Mouse (Mus musculus): ENCODE results near the gene Erc2. TPM values are rescaled to one million over a fixed set of nuclear protein-coding genes. Genes with fewer than 3 reads are reported as not detected.
"Not testable (repeated sequence)": the region's sequence is repeated elsewhere in the genome, so short reads cannot be mapped to it uniquely, and the experiment has no call there.

The Erc2 gene
- polyA plus RNA-seq, 1 experiment from 2014 or later: 83.8 TPM

GRCm38 (mm10) chr14:27852606-27853005, 230.4 kb downstream of the Erc2 start:
- DNase-seq (ENCODE audit: low spot score): no peak
- no peak overlapping the region for H3K27ac ChIP-seq
- 89% methylated on average over 6 of the region's 6 CpGs for WGBS

DNA sequence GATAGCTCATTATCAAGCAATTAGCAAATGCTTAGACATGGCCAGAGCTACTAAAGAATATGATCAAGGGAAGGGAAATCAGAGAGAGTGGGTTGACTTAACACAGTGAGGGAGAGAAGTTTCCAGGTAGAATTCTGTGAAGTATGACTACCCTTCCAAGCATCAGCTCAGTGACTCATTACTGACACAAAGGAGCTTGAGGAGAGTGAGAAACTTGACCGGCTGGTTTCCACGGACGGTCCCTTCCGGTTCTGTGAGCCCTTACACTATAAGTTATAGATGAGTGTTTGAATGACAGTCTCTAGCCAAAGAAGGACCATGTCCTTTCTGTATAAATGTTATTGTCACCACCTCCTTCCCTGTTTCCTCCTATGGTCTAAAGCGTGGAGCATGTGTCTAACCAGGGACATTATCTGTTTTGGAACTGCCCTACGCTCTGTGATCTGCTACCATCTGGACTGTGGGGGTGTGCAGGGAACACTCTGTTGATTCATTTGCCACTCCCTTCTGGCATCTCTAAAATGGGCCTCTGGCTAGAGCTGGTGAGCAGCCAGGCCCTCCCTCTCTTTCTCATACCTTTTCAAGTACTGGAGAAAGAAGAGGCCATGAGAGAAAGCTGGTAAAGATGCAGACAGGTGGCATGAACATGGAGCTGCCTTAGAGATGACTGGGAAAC, 238.3 kb downstream of the Erc2 start:
- H3K9me3 ChIP-seq (ENCODE audit: control insufficient read depth, low read length): no peaks in the 10 kb centered on the region
- DNase-seq (ENCODE audit: low spot score): no peak
- no peak overlapping the region for H3K9ac ChIP-seq
- no peak overlapping the region for H3K4me3 ChIP-seq (replicated peaks; ENCODE audit: low read length)
- 93% methylated on average over 6 of the region's 6 CpGs for WGBS
- no peaks in the 10 kb centered on the region for H3K27me3 ChIP-seq (ENCODE audit: control insufficient read depth, insufficient read depth, low read length)
- ATAC-seq (ENCODE audit: low FRiP score): no peak
- H3K4me1 ChIP-seq (replicated peaks; ENCODE audit: control insufficient read depth, insufficient read depth, low read length): no peaks in the 10 kb centered on the region
- H3K36me3 ChIP-seq (replicated peaks; ENCODE audit: control insufficient read depth, insufficient read depth): no peaks in the 10 kb centered on the region
- no peak overlapping the region for H3K27ac ChIP-seq
- no peak overlapping the region for H3K4me2 ChIP-seq (replicated peaks)

More at GRCm38 (mm10) chr14:27852606-27853005, 230.4 kb downstream of the Erc2 start:
- H3K4me1 ChIP-seq (replicated peaks; ENCODE audit: control insufficient read depth, insufficient read depth, low read length): no peaks in the 10 kb centered on the region
- no peak overlapping the region for H3K4me3 ChIP-seq (replicated peaks; ENCODE audit: low read length)
- no peak for ATAC-seq (ENCODE audit: low FRiP score)
- H3K9me3 ChIP-seq (ENCODE audit: control insufficient read depth, low read length): no peaks in the 10 kb centered on the region
- no peak overlapping the region for H3K4me2 ChIP-seq (replicated peaks)
- H3K9ac ChIP-seq: no peak overlapping the region
- no peaks in the 10 kb centered on the region for H3K36me3 ChIP-seq (replicated peaks; ENCODE audit: control insufficient read depth, insufficient read depth)
- no peaks in the 10 kb centered on the region for H3K27me3 ChIP-seq (ENCODE audit: control insufficient read depth, insufficient read depth, low read length)

GRCm38 (mm10) chr14:27862299-27862698, 240.1 kb downstream of the Erc2 start:
- no peak overlapping the region for H3K4me2 ChIP-seq (replicated peaks)
- no peak overlapping the region for H3K4me3 ChIP-seq (replicated peaks; ENCODE audit: low read length)
- no peak for ATAC-seq (ENCODE audit: low FRiP score)
- H3K27me3 ChIP-seq (ENCODE audit: control insufficient read depth, insufficient read depth, low read length): no peaks in the 10 kb centered on the region
- DNase-seq (ENCODE audit: low spot score): no peak
- no peak overlapping the region for H3K9ac ChIP-seq
- H3K9me3 ChIP-seq (ENCODE audit: control insufficient read depth, low read length): no peaks in the 10 kb centered on the region
- H3K4me1 ChIP-seq (replicated peaks; ENCODE audit: control insufficient read depth, insufficient read depth, low read length): no peaks in the 10 kb centered on the region
- H3K27ac ChIP-seq: no peak overlapping the region
- H3K36me3 ChIP-seq (replicated peaks; ENCODE audit: control insufficient read depth, insufficient read depth): no peaks in the 10 kb centered on the region

- no peak for DNase-seq (ENCODE audit: low spot score)
- no peaks in the 10 kb centered on the region for H3K4me1 ChIP-seq (replicated peaks; ENCODE audit: control insufficient read depth, insufficient read depth, low read length)
- H3K4me2 ChIP-seq (replicated peaks): no peak overlapping the region
- no peak for ATAC-seq (ENCODE audit: low FRiP score)
- no peak overlapping the region for H3K9ac ChIP-seq
- H3K27me3 ChIP-seq (ENCODE audit: control insufficient read depth, insufficient read depth, low read length): no peaks in the 10 kb centered on the region
- no peak overlapping the region for H3K27ac ChIP-seq
- H3K36me3 ChIP-seq (replicated peaks; ENCODE audit: control insufficient read depth, insufficient read depth): no peaks in the 10 kb centered on the region
- no peak overlapping the region for H3K4me3 ChIP-seq (replicated peaks; ENCODE audit: low read length)
- no peaks in the 10 kb centered on the region for H3K9me3 ChIP-seq (ENCODE audit: control insufficient read depth, low read length)
These were observed 245.2 kb downstream of the Erc2 start for GRCm38 (mm10) chr14:27867386-27867785.

GRCm38 (mm10) chr14:27873619-27874018, 251.4 kb downstream of the Erc2 start:
- Histone ChIP-seq H3K36me3 (replicated peaks; ENCODE audit: control insufficient read depth, insufficient read depth) (no peaks in the 10 kb centered on the region), H3K9me3 (ENCODE audit: control insufficient read depth, low read length) (no peaks in the 10 kb centered on the region), H3K4me3 (replicated peaks; ENCODE audit: low read length) (no peak overlapping the region), H3K4me1 (replicated peaks; ENCODE audit: control insufficient read depth, insufficient read depth, low read length) (no peaks in the 10 kb centered on the region; the same call in 1 of the 2 replicates), H3K27me3 (ENCODE audit: control insufficient read depth, insufficient read depth, low read length) (no peaks in the 10 kb centered on the region), H3K9ac (no peak overlapping the region), H3K27ac (no peak overlapping the region), H3K4me2 (replicated peaks) (no peak overlapping the region)
- WGBS: 92% methylated on average over 1 of the region's 1 CpGs
- ATAC-seq (ENCODE audit: low FRiP score) (no peak), DNase-seq (ENCODE audit: low spot score) (no peak)

DNA sequence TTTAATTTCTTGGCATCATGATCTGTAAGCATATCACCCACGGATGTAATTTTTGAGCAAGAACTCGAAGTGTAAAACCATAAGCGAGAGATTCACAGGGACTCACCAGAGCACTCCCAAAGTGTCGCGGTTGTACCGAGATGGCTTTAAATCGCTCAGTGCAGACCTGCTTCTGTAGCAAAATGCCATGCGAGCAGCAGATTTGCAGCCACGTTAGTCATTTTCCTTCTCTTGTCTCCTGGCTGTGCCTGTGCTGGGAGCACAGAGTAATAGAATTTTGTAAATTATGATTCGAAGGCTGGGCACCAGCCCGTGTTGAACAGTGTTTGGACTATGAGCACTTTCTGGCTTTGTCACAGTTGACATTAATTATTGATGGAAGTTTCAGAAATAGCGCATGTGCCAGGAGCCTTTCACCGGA, 253.8 kb downstream of the Erc2 start:
- no peak for ATAC-seq (ENCODE audit: low FRiP score)

GRCm38 (mm10) chr14:27881972-27882371, 259.7 kb downstream of the Erc2 start:
- Histone ChIP-seq H3K36me3 (replicated peaks; ENCODE audit: control insufficient read depth, insufficient read depth) (no peaks in the 10 kb centered on the region), H3K27ac (no peak overlapping the region), H3K4me2 (replicated peaks) (no peak overlapping the region), H3K27me3 (ENCODE audit: control insufficient read depth, insufficient read depth, low read length) (no peaks in the 10 kb centered on the region), H3K9ac (no peak overlapping the region), H3K9me3 (ENCODE audit: control insufficient read depth, low read length) (no peaks in the 10 kb centered on the region), H3K4me3 (replicated peaks; ENCODE audit: low read length) (no peak overlapping the region), H3K4me1 (replicated peaks; ENCODE audit: control insufficient read depth, insufficient read depth, low read length) (no peaks in the 10 kb centered on the region)
- 90% methylated on average over 5 of the region's 5 CpGs for WGBS
- ATAC-seq (ENCODE audit: low FRiP score) (no peak), DNase-seq (ENCODE audit: low spot score) (no peak)

More for the DNA sequence above, 253.8 kb downstream of the Erc2 start:
- H3K36me3 ChIP-seq (replicated peaks; ENCODE audit: control insufficient read depth, insufficient read depth): no peaks in the 10 kb centered on the region
- no peak overlapping the region for H3K9ac ChIP-seq
- H3K27me3 ChIP-seq (ENCODE audit: control insufficient read depth, insufficient read depth, low read length): no peaks in the 10 kb centered on the region
- peak overlapping the region; percentile 3; the same call in 1 of the 2 replicates for H3K4me2 ChIP-seq (replicated peaks)
- WGBS: 62% methylated on average over 13 of the region's 13 CpGs
- DNase-seq (ENCODE audit: low spot score): no peak
- no peak overlapping the region for H3K4me3 ChIP-seq (replicated peaks; ENCODE audit: low read length)
- no peaks in the 10 kb centered on the region; the same call in 1 of the 2 replicates for H3K4me1 ChIP-seq (replicated peaks; ENCODE audit: control insufficient read depth, insufficient read depth, low read length)
- peak overlapping the region; percentile 32; the same call in 1 of the 2 replicates for H3K27ac ChIP-seq
- H3K9me3 ChIP-seq (ENCODE audit: control insufficient read depth, low read length): no peaks in the 10 kb centered on the region

DNA sequence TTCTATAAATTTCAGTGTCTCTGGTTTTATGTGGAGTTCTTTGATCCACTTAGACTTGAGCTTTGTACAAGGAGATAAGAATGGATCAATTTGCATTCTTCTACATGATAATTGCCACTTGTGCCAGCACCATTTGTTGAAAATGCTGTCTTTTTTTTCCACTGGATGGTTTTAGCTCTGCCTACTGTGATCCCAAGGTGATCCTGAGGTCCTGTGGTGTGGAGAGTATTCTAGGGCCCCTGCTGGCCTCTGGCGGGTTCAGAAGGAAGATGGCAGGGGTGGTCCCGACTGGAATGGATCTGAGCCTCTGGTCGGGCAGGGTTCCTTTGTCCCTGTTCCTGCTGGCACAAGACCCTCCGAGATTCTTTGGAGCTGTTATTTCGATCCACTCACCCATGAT, 264.1 kb downstream of the Erc2 start:
- not testable (repeated sequence) for H3K4me1 ChIP-seq (replicated peaks; ENCODE audit: control insufficient read depth, insufficient read depth, low read length); H3K9ac ChIP-seq; H3K4me3 ChIP-seq (replicated peaks; ENCODE audit: low read length); H3K9me3 ChIP-seq (ENCODE audit: control insufficient read depth, low read length); H3K4me2 ChIP-seq (replicated peaks); DNase-seq (ENCODE audit: low spot score); ATAC-seq (ENCODE audit: low FRiP score); H3K36me3 ChIP-seq (replicated peaks; ENCODE audit: control insufficient read depth, insufficient read depth); H3K27ac ChIP-seq; H3K27me3 ChIP-seq (ENCODE audit: control insufficient read depth, insufficient read depth, low read length)
- WGBS: 67% methylated on average over 5 of the region's 5 CpGs

DNA sequence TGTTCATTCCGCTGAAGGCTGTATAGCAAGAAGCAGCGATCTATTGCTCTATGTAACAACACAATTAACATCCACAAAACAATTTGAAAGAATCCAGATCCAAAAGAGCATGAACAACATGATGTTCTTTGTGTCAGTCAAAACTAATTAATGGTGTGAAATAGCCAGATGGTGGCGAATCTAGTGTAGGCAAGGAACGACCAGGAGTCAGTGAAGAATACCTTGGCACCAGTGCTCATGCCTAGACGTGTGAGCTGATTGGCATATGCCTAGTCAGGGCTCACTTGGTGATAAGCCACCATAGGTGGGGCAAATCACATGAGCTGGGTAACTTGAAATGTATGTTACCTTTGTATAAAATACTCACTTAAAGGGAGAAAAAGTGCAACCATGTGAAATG, 265.3 kb downstream of the Erc2 start:
- Histone ChIP-seq H3K9me3 (ENCODE audit: control insufficient read depth, low read length) (no peaks in the 10 kb centered on the region), H3K27me3 (ENCODE audit: control insufficient read depth, insufficient read depth, low read length) (no peaks in the 10 kb centered on the region), H3K27ac (no peak overlapping the region), H3K9ac (no peak overlapping the region), H3K4me1 (replicated peaks; ENCODE audit: control insufficient read depth, insufficient read depth, low read length) (no peaks in the 10 kb centered on the region), H3K36me3 (replicated peaks; ENCODE audit: control insufficient read depth, insufficient read depth) (no peaks in the 10 kb centered on the region), H3K4me2 (replicated peaks) (no peak overlapping the region), H3K4me3 (replicated peaks; ENCODE audit: low read length) (no peak overlapping the region)
- 70% methylated on average over 5 of the region's 5 CpGs for WGBS
- DNase-seq (ENCODE audit: low spot score) (no peak), ATAC-seq (ENCODE audit: low FRiP score) (no peak)

DNA sequence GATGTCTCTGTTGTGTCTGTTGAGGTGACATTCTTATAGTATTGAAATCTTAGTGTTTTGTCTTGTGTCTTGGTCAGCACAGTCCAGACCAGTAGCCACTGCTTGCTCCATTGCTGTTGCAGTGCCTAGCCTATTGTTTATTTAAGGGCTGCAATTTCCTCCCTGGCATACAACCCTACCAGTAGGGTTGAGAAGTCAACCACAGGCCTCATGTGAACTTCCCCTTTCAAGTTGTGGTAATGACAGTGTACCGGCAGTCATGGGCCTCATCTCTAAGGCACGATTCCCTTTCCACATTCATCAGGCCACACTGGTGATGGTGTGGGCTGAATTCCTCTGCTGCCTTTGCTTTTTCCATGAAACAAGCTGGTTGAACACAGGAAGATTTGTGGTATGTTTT, 267.4 kb downstream of the Erc2 start:
- no peak overlapping the region for H3K4me3 ChIP-seq (replicated peaks; ENCODE audit: low read length)
- ATAC-seq (ENCODE audit: low FRiP score) (no peak), DNase-seq (ENCODE audit: low spot score) (no peak)
- no peaks in the 10 kb centered on the region for H3K9me3 ChIP-seq (ENCODE audit: control insufficient read depth, low read length)
- no peak overlapping the region for H3K27ac ChIP-seq
- no peaks in the 10 kb centered on the region for H3K27me3 ChIP-seq (ENCODE audit: control insufficient read depth, insufficient read depth, low read length)
- H3K4me2 ChIP-seq (replicated peaks): no peak overlapping the region
- 73% methylated on average over 2 of the region's 2 CpGs for WGBS
- no peaks in the 10 kb centered on the region for H3K36me3 ChIP-seq (replicated peaks; ENCODE audit: control insufficient read depth, insufficient read depth)
- no peaks in the 10 kb centered on the region for H3K4me1 ChIP-seq (replicated peaks; ENCODE audit: control insufficient read depth, insufficient read depth, low read length)
- no peak overlapping the region for H3K9ac ChIP-seq
